Mouse (Mus musculus): ENCODE measurements at regions not wholly inside any gene's neighbourhood (a gene's known extent, or its start where the extent isn't known, plus 50 kb on each side); places are given as distances from the start of the nearest gene placed in this dataset.

GRCm38 (mm10) chr15:86917891-86918290 is 626.2 kb upstream of the Fam19a5 start:
- Histone ChIP-seq H3K36me3 (ENCODE audit: control insufficient read depth, insufficient read depth, low read length) (no peaks in the 10 kb centered on the region), H3K27me3 (ENCODE audit: control insufficient read depth, insufficient read depth, low read length) (no peaks in the 10 kb centered on the region), H3K9me3 (replicated peaks; ENCODE audit: control insufficient read depth, low read length) (no peaks in the 10 kb centered on the region), H3K4me2 (ENCODE audit: low read depth, low read length) (no peak overlapping the region), H3K4me3 (replicated peaks; ENCODE audit: low read length) (no peak overlapping the region), H3K4me1 (ENCODE audit: control insufficient read depth, insufficient read depth, low read length) (no peaks in the 10 kb centered on the region), H3K27ac (ENCODE audit: low read length) (no peak overlapping the region), H3K9ac (ENCODE audit: low read length) (no peak overlapping the region)
- ATAC-seq (ENCODE audit: insufficient read depth, low FRiP score) = no peak
- WGBS = 89% methylated on average over 8 of the region's 8 CpGs

- 64% methylated on average over 8 of the region's 8 CpGs for WGBS
Measured at GRCm38 (mm10) chr15:86919704-86920103, 624.4 kb upstream of the Fam19a5 start.

GRCm38 (mm10) chr15:86920185-86920584 is 623.9 kb upstream of the Fam19a5 start:
- H3K9me3 ChIP-seq (replicated peaks; ENCODE audit: control insufficient read depth, low read length) = no peaks in the 10 kb centered on the region
- 45% methylated on average over 7 of the region's 7 CpGs for WGBS

More at GRCm38 (mm10) chr15:86919704-86920103, 624.4 kb upstream of the Fam19a5 start:
- no peak overlapping the region for H3K9ac ChIP-seq (ENCODE audit: low read length)
- H3K27ac ChIP-seq (ENCODE audit: low read length) = no peak overlapping the region
- H3K9me3 ChIP-seq (replicated peaks; ENCODE audit: control insufficient read depth, low read length) = no peaks in the 10 kb centered on the region
- no peaks in the 10 kb centered on the region for H3K36me3 ChIP-seq (ENCODE audit: control insufficient read depth, insufficient read depth, low read length)
- H3K27me3 ChIP-seq (ENCODE audit: control insufficient read depth, insufficient read depth, low read length) = no peaks in the 10 kb centered on the region
- H3K4me2 ChIP-seq (ENCODE audit: low read depth, low read length) = no peak overlapping the region
- H3K4me3 ChIP-seq (replicated peaks; ENCODE audit: low read length) = no peak overlapping the region
- no peak for ATAC-seq (ENCODE audit: insufficient read depth, low FRiP score)
- no peaks in the 10 kb centered on the region for H3K4me1 ChIP-seq (ENCODE audit: control insufficient read depth, insufficient read depth, low read length)

GRCm38 (mm10) chr15:86921401-86921800 is 622.7 kb upstream of the Fam19a5 start:
- no peak overlapping the region for H3K4me3 ChIP-seq (replicated peaks; ENCODE audit: low read length)
- no peak overlapping the region for H3K27ac ChIP-seq (ENCODE audit: low read length)
- no peak overlapping the region for H3K4me2 ChIP-seq (ENCODE audit: low read depth, low read length)
- H3K9me3 ChIP-seq (replicated peaks; ENCODE audit: control insufficient read depth, low read length) = no peaks in the 10 kb centered on the region
- no peaks in the 10 kb centered on the region for H3K27me3 ChIP-seq (ENCODE audit: control insufficient read depth, insufficient read depth, low read length)
- ATAC-seq (ENCODE audit: insufficient read depth, low FRiP score) = no peak
- 43% methylated on average over 8 of the region's 8 CpGs for WGBS
- H3K36me3 ChIP-seq (ENCODE audit: control insufficient read depth, insufficient read depth, low read length) = no peaks in the 10 kb centered on the region
- H3K4me1 ChIP-seq (ENCODE audit: control insufficient read depth, insufficient read depth, low read length) = no peaks in the 10 kb centered on the region
- no peak overlapping the region for H3K9ac ChIP-seq (ENCODE audit: low read length)

More at GRCm38 (mm10) chr15:86920185-86920584, 623.9 kb upstream of the Fam19a5 start:
- H3K4me3 ChIP-seq (replicated peaks; ENCODE audit: low read length) = no peak overlapping the region
- no peak for ATAC-seq (ENCODE audit: insufficient read depth, low FRiP score)
- no peak overlapping the region for H3K9ac ChIP-seq (ENCODE audit: low read length)
- H3K4me2 ChIP-seq (ENCODE audit: low read depth, low read length) = no peak overlapping the region
- H3K27ac ChIP-seq (ENCODE audit: low read length) = no peak overlapping the region
- H3K36me3 ChIP-seq (ENCODE audit: control insufficient read depth, insufficient read depth, low read length) = no peaks in the 10 kb centered on the region
- H3K4me1 ChIP-seq (ENCODE audit: control insufficient read depth, insufficient read depth, low read length) = no peaks in the 10 kb centered on the region
- H3K27me3 ChIP-seq (ENCODE audit: control insufficient read depth, insufficient read depth, low read length) = no peaks in the 10 kb centered on the region

GRCm38 (mm10) chr15:86925081-86925749 is 618.9 kb upstream of the Fam19a5 start:
- Histone ChIP-seq H3K4me2 (ENCODE audit: low read depth, low read length) (no peak overlapping the region), H3K36me3 (ENCODE audit: control insufficient read depth, insufficient read depth, low read length) (no peaks in the 10 kb centered on the region), H3K9ac (ENCODE audit: low read length) (no peak overlapping the region), H3K4me3 (replicated peaks; ENCODE audit: low read length) (no peak overlapping the region), H3K9me3 (replicated peaks; ENCODE audit: control insufficient read depth, low read length) (no peaks in the 10 kb centered on the region), H3K27ac (ENCODE audit: low read length) (no peak overlapping the region), H3K4me1 (ENCODE audit: control insufficient read depth, insufficient read depth, low read length) (no peaks in the 10 kb centered on the region), H3K27me3 (ENCODE audit: control insufficient read depth, insufficient read depth, low read length) (no peaks in the 10 kb centered on the region)
- no peak for ATAC-seq (ENCODE audit: insufficient read depth, low FRiP score)
- WGBS = 16% methylated on average over 17 of the region's 17 CpGs

GRCm38 (mm10) chr15:86932345-86933075 is 611.6 kb upstream of the Fam19a5 start:
- Histone ChIP-seq H3K4me1 (ENCODE audit: control insufficient read depth, insufficient read depth, low read length) (no peaks in the 10 kb centered on the region), H3K27me3 (ENCODE audit: control insufficient read depth, insufficient read depth, low read length) (no peaks in the 10 kb centered on the region), H3K9me3 (replicated peaks; ENCODE audit: control insufficient read depth, low read length) (no peaks in the 10 kb centered on the region), H3K9ac (ENCODE audit: low read length) (no peak overlapping the region), H3K36me3 (ENCODE audit: control insufficient read depth, insufficient read depth, low read length) (no peaks in the 10 kb centered on the region), H3K4me2 (ENCODE audit: low read depth, low read length) (no peak overlapping the region), H3K27ac (ENCODE audit: low read length) (no peak overlapping the region), H3K4me3 (replicated peaks; ENCODE audit: low read length) (no peak overlapping the region)
- no peak for ATAC-seq (ENCODE audit: insufficient read depth, low FRiP score)
- 55% methylated on average over 15 of the region's 15 CpGs for WGBS

GRCm38 (mm10) chr15:86937364-86937763 is 606.7 kb upstream of the Fam19a5 start:
- H3K9ac ChIP-seq (ENCODE audit: low read length) = no peak overlapping the region
- no peaks in the 10 kb centered on the region for H3K27me3 ChIP-seq (ENCODE audit: control insufficient read depth, insufficient read depth, low read length)
- H3K36me3 ChIP-seq (ENCODE audit: control insufficient read depth, insufficient read depth, low read length) = no peaks in the 10 kb centered on the region
- H3K4me2 ChIP-seq (ENCODE audit: low read depth, low read length) = no peak overlapping the region
- H3K4me1 ChIP-seq (ENCODE audit: control insufficient read depth, insufficient read depth, low read length) = no peaks in the 10 kb centered on the region
- ATAC-seq (ENCODE audit: insufficient read depth, low FRiP score) = no peak
- 81% methylated on average over 3 of the region's 3 CpGs for WGBS
- H3K27ac ChIP-seq (ENCODE audit: low read length) = no peak overlapping the region
- no peak overlapping the region for H3K4me3 ChIP-seq (replicated peaks; ENCODE audit: low read length)
- no peaks in the 10 kb centered on the region for H3K9me3 ChIP-seq (replicated peaks; ENCODE audit: control insufficient read depth, low read length)

GRCm38 (mm10) chr15:86944529-86944928 is 599.6 kb upstream of the Fam19a5 start:
- no peak overlapping the region for H3K27ac ChIP-seq (ENCODE audit: low read length)
- ATAC-seq (ENCODE audit: insufficient read depth, low FRiP score) = no peak; the same call in 1 of the 2 replicates
- H3K4me1 ChIP-seq (ENCODE audit: control insufficient read depth, insufficient read depth, low read length) = no peaks in the 10 kb centered on the region
- H3K27me3 ChIP-seq (ENCODE audit: control insufficient read depth, insufficient read depth, low read length) = no peaks in the 10 kb centered on the region
- no peak overlapping the region for H3K4me2 ChIP-seq (ENCODE audit: low read depth, low read length)
- no peak overlapping the region for H3K4me3 ChIP-seq (replicated peaks; ENCODE audit: low read length)
- no peaks in the 10 kb centered on the region for H3K36me3 ChIP-seq (ENCODE audit: control insufficient read depth, insufficient read depth, low read length)
- 52% methylated on average over 7 of the region's 7 CpGs for WGBS
- no peaks in the 10 kb centered on the region for H3K9me3 ChIP-seq (replicated peaks; ENCODE audit: control insufficient read depth, low read length)
- H3K9ac ChIP-seq (ENCODE audit: low read length) = no peak overlapping the region

GRCm38 (mm10) chr15:86952593-86952992 is 591.5 kb upstream of the Fam19a5 start:
- H3K4me2 ChIP-seq (ENCODE audit: low read depth, low read length) = no peak overlapping the region
- no peak overlapping the region for H3K9ac ChIP-seq (ENCODE audit: low read length)
- ATAC-seq (ENCODE audit: insufficient read depth, low FRiP score) = no peak
- H3K27ac ChIP-seq (ENCODE audit: low read length) = no peak overlapping the region
- no peaks in the 10 kb centered on the region for H3K36me3 ChIP-seq (ENCODE audit: control insufficient read depth, insufficient read depth, low read length)
- WGBS = 56% methylated on average over 5 of the region's 5 CpGs
- H3K27me3 ChIP-seq (ENCODE audit: control insufficient read depth, insufficient read depth, low read length) = no peaks in the 10 kb centered on the region
- no peak overlapping the region for H3K4me3 ChIP-seq (replicated peaks; ENCODE audit: low read length)
- no peaks in the 10 kb centered on the region for H3K9me3 ChIP-seq (replicated peaks; ENCODE audit: control insufficient read depth, low read length)
- H3K4me1 ChIP-seq (ENCODE audit: control insufficient read depth, insufficient read depth, low read length) = no peaks in the 10 kb centered on the region

Data from stomach, embryonic 16.5 days (tissue).